Mouse (Mus musculus) layer of hippocampus, postnatal 14 days (tissue): ENCODE data around the gene Gm10718. TPM values are rescaled to one million over a fixed set of nuclear protein-coding genes. Genes with fewer than 3 reads are reported as not detected.
"Not testable (repeated sequence)": the region's sequence is repeated elsewhere in the genome, so short reads cannot be mapped to it uniquely, and the experiment has no call there.

Experiments used
- DNase-seq, 2 experiments: peaks; one replicate each; pipeline ENCODE4 v3.0.0; 2021 to 2022; ENCODE audit warnings: low spot score in 2 of 2, mixed read lengths in 1 of 2
- microRNA-seq, 2 experiments: library from miRNA; unstranded; fragments of <30 nt; microRNA quantifications; one replicate each; pipeline ENCODE4 v1.2.0; 2021
- total RNA-seq, 2 experiments: library from RNA; stranded (reverse); gene quantifications; 2 replicates each; pipeline ENCODE4 v1.2.3; 2021

Gene Gm10718
- total RNA-seq, 2 experiments from 2014 or later: 0.69 to 2.2 TPM

GRCm38 (mm10) chr9:3024912-3025467 lies 1.6 kb downstream of the Gm10718 start, which contains the start of gene Gm10717:
Gene Gm10717, plus strand, starts transcription at chr9:3025417.
- peak; percentile 3 to 52 for DNase-seq

DNA sequence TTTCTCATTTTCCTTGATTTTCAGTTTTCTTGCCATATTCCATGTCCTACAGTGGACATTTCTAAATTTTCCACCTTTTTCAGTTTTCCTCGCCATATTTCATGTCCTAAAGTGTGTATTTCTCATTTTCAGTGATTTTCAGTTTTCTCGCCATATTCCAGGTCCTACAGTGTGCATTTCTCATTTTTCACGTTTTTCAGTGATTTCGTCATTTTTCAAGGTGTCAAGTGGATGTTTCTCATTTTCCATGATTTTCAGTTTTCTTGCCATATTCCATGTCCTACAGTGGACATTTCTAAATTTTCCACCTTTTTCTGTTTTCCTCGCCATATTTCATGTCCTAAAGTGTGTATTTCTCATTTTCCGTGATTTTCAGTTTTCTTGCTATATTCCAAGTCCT lies 2.3 kb downstream of the Gm10718 start:
- DNase-seq: peak; percentile 74 to 85

DNA sequence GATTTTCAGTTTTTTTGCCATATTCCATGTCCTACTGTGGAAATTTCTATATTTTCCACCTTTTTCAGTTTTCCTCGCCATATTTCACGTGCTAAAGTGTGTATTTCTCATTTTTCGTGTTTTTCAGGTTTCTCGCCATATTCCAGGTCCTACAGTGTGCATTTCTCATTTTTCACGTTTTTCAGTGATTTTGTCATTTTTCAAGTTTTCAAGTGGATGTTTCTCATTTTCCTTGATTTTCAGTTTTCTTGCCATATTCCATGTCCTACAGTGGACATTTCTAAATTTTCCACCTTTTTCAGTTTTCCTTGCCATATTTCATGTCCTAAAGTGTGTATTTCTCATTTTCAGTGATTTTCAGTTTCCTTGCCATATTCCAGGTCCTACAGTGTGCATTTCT lies 2.8 kb downstream of the Gm10718 start:
- DNase-seq: not testable (repeated sequence)

GRCm38 (mm10) chr9:3026741-3027140 lies 3.4 kb downstream of the Gm10718 start:
- DNase-seq: not testable (repeated sequence)

DNA sequence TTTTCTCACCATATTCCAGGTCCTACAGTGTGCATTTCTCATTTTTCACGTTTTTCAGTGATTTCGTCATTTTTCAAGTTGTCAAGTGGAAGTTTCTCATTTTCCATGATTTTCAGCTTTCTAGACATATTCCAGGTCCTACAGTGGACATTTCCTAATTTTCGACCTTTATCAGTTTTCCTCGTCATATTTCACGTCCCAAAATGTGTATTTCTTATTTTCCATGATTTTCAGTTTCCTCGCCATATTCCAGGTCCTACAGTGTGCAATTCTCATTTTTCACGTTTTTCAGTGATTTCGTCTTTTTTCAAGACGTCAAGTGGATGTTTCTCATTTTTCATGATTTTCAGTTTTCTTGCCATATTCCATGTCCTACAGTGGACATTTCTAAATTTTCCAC lies 3.9 kb downstream of the Gm10718 start:
- not testable (repeated sequence) for DNase-seq

- peak in 1 of 2 experiments; percentile 32 for DNase-seq
Measured at GRCm38 (mm10) chr9:3029276-3030000, 6.1 kb downstream of the Gm10718 start.

GRCm38 (mm10) chr9:3030677-3031318 lies 7.5 kb downstream of the Gm10718 start:
- not testable (repeated sequence) for DNase-seq

DNA sequence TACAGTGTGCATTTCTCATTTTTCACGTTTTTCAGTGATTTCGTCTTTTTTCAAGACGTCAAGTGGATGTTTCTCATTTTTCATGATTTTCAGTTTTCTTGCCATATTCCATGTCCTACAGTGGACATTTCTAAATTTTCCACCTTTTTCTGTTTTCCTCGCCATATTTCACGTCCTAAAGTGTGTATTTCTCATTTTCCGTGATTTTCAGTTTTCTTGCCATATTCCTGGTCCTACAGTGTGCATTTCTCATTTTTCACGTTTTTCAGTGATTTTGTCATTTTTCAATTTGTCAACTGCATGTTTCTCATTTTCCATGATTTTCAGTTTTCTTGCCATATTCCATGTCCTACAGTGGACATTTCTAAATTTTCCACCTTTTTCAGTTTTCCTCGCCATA lies 11.0 kb downstream of the Gm10718 start, which contains the start of gene Gm17535:
Gene Gm17535 (plus strand): TSS at position 301 of the 400 bp plus-strand sequence.
- not testable (repeated sequence) for DNase-seq

GRCm38 (mm10) chr9:3036577-3036976 lies 13.2 kb downstream of the Gm10718 start, which contains the start of gene Gm10715:
Gene Gm10715, plus strand, starts transcription at chr9:3036877.
- DNase-seq: not testable (repeated sequence)

GRCm38 (mm10) chr9:3038161-3038560 lies 14.8 kb downstream of the Gm10718 start:
- DNase-seq: not testable (repeated sequence)

Small RNA genes within 50 kb of the gene (microRNA-seq; reads per million reads assigned to microRNA genes)
- gene Mir101c: 0 reads per million in 2 experiments

Other genes with a start within 250 kb of the Gm10718 start
- not detected for gene Gm10722, start 22.6 kb upstream of the Gm10718 start, total RNA-seq
- gene Gm11168, start 20.2 kb upstream of the Gm10718 start, total RNA-seq: not detected
- under 1 TPM in 1 of 2 experiments, not detected in 1; 0.78 TPM for gene Gm10721, start 10.4 kb upstream of the Gm10718 start, total RNA-seq
- gene Gm10720, start 7.9 kb upstream of the Gm10718 start, total RNA-seq: not detected
- gene Gm10719, start 6.1 kb upstream of the Gm10718 start, total RNA-seq: 1 to 10 TPM; 1.2 to 1.8 TPM
- under 1 TPM in 1 of 2 experiments, not detected in 1; 0.91 TPM for gene Gm10717, start 1.9 kb downstream of the Gm10718 start, total RNA-seq
- not detected for gene Gm17535, start 11.1 kb downstream of the Gm10718 start, total RNA-seq
- not detected for gene Gm10715, start 13.3 kb downstream of the Gm10718 start, total RNA-seq